Mouse (Mus musculus): Measurements from ENCODE around the gene Dusp27.

The Dusp27 gene

DNA sequence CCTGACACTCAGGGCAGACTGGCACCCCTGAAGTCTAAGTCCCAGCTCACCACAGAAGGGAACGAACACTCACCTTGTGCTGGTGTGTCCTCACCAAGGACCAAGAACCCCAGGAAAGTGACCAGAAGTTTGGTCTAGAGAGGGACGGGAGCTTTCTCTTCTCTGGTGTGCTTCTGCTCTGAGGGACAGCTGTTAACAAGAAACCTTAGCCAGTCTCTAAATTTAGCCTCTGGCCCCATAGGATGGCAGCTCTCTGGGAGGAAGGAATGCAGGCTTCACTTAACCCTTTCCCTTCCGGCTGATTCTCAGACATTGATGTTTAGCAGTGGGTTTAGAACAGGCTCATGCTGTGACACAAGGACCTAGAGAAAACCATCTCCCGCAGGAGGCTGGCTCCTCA lies at the start of gene Dusp27:
Gene Dusp27 (minus strand): TSS at position 204 of the 400 bp plus-strand sequence.
- in situ Hi-C loops (cut with MboI, MseI): no loop called here

DNA sequence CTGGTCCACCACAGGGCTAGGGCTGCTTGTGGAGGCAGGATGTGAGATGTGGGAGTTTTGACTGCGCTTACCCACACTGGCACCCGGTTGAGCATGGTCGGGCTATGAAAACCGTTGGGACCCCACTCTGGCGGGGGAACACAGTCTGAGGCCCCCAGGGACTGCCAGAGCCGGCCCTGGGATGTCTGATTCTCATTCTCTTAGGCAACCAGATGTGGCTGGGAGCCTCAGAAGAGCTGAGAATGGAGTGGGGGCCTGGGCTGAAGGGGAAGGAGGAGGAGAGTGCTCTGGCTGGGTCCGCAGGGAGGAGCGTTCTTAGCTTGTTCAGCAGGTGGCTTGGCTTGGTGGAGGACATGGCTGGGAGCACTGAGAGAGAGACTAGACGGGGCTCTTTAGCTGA lies 45.9 kb upstream of the Dusp27 start:
- in situ Hi-C loops (cut with MboI, MseI): no loop called here

DNA sequence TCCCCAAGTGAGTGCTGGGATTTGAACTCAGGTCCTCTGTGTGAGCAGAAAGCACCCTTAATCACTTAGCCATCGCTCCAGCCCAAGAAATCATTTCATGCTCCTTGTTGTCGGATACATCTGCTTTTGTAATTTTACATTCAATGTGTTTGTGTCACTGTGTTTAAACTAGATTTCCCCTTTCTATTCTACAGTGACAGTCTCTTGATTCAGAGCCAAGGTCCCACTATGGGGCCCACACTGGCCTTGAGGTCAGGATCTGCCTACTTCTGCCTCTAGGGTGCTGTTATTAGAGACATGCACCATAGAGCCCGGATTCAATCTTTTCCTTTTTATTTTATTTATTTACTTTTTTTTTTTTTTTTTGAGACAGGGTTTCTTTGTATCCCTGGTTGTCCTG lies 45.3 kb upstream of the Dusp27 start:
- in situ Hi-C loops (cut with MboI, MseI): no loop called here

DNA sequence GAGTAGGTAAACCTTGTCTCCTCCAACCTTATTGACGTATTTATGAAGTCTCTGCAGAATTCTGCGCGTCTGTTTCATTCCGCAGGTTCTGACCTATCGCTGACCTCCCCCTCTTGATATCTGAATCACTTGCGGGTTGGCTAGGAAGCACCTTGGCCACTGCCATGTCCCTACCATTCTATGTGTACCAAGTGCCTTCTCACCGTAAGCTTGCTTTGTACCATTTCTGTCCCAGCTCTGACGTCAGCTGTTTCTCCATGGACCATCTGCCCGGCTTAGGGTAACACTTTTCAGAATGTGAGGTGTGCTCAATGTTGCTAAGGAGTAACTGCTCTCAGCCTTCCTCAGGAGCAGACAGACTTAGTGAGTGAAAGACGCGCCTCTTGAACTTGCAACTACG lies 43.1 kb upstream of the Dusp27 start:
- in situ Hi-C loops (cut with MboI, MseI): no loop called here

DNA sequence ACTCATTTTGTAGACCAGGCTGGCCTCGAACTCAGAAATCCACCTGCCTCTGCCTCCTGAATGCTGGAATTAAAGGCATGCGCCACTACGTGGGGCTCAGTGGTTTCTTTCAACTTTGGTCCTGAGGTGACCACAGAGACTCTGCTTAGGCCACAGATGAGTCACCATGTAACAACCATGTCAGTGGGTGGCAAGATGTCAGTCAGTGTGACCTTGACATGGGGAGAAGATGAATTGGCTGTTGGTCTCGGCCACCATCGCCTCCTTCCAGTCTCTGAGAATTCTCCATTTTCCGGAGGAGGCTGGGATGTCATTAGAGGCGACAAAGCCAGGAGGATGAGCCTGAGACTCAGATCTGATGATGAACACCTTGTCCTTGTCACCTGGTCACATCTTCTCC lies 42.0 kb upstream of the Dusp27 start:
- in situ Hi-C loops (cut with MboI, MseI): loop anchor here (5.0 kb wide), 1 partner anchor 153 kb away; no protein-coding TSS in a partner anchor

DNA sequence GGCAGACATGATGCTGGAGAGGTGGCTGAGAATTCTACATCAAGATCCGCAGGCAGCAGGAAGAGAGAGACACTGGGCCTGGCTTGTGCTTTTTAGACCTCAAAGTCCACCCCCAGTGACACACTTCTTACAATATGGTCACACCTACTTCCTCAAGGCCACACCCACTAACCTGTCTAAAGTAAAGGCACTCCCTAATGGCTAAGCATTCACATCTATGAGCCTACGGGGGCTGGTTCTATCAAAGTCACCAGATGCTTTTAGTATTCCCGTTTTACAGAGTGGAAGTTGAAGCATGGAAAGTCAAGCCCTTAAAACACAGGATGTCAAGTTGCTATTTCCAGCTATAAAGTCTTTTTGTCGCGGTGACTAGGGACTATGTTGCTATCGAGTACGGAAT lies 40.3 kb upstream of the Dusp27 start:
- in situ Hi-C loops (cut with MboI, MseI): loop anchor here (5.0 kb wide), 1 partner anchor 154 kb away; no protein-coding TSS in a partner anchor

DNA sequence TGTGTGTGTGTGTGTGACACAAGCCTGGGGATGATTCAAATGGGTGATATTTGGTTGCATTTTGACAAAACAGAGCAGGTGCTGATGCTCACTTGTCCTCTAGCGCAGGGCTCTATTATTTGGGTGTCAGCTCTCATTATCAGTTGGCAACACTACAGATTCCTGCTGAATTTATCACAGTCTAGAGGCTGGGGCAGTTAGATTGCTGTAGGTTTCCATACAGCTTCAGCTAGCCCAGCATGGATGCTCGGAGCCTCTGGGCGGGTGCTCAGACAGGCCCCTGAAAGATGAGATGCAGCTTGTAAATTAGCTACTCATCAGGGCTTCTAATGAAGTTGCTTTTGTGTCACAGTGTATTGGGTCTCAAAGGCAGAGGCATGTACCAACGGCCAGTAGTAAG lies 39.7 kb upstream of the Dusp27 start:
- in situ Hi-C loops (cut with MboI, MseI): loop anchor here (5.0 kb wide), 1 partner anchor 155 kb away; no protein-coding TSS in a partner anchor

DNA sequence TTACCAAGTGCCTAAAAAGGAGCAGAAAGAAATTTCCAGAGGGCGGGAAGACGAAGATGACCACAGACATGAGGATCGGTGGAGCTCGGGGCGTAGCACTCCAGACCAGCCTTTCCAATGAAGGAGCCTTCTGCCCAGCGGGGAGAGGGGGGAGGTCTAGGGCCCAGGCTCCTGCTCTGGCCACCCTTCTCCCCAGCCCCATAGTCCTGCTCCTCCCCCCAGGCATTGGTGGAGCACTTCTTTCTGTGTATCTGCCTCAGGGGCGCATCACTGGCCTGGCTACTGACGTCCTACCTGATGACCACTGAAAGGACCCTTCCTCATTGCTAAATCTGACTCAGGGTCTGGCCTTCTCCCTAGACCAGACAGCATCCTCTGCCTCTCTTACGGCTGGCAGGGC lies 37.4 kb upstream of the Dusp27 start:
- in situ Hi-C loops (cut with MboI, MseI): loop anchor here (5.0 kb wide), 1 partner anchor 157 kb away; no protein-coding TSS in a partner anchor

DNA sequence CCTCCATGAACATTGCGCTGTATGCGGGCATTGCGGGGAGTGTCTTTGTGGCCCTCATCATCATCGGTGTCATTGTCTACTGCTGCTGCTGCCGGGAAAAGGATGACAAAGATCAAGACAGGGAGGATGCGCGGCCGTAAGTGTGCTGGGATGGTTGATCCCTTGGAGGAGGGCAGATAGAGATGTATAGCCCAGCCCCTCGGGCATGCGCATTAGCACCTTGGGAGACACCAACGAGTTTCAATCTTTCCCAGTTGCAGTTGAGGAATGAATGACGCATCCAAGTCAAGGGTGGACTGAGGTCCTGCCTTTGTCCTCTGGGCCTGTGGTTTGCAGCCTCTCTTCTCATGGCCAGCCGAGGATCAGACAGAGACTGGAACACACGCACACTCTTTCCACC lies 36.9 kb upstream of the Dusp27 start:
- in situ Hi-C loops (cut with MboI, MseI): no loop called here

DNA sequence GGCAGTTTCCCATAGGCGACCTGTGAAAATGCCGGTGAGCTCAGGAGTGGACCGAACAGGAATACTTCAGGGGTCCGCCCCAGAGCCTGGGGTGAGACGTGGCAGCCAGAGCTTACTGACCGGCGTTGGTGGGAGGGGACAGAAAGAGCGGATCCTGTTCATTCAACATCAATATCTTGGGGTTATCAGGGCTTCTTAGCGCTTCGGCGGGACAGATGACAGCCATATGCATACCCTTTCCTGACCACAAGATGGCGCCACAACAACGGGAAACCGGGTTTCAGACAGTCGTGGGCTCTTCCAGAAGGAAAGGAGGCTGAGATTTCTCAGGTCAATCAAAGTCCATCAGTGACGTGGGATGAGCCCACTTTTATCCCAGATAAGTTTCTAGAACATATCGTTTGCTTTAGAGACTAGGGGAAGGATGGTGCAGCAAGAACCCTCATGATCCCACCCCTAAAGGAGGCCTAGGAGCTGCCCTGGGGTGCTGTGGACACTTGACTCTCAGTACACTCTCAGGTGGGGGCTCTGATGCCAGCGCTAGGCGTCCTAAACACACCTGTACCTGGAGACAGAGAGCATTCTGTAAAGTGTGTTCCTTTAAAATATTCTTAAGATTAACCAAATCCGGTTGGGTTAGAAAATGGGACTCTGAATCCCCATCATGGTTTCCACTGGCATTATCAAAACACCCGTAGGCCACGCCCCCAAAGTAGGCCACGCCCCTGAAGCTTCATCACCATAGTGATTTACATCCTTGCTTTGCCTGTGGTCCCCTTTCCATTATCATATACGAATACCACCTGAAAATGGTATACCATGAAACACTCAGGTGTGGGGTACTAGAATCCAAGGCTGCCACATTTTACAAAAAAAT lies 33.1 kb upstream of the Dusp27 start:
- in situ Hi-C loops (cut with MboI, MseI): no loop called here

DNA sequence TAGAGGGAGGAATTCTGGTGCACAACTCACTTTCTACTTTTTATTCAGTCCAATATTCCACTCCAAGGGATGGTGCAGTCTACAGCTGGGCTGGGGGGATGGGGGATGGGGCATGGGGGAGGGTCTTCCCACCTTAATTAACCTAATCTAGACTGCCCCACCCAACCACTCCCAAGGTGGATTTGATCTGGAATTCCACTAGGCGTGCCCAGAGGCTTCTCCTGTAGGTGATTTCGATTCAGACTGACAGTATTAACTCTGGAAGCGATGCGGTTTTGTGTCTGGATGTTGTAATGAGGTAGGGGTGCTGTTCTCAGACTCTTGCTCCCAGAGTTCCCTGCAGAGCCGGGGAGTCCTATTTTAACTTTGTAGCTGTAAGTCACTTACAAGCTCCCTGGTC lies 32.4 kb upstream of the Dusp27 start:
- in situ Hi-C loops (cut with MboI, MseI): no loop called here

DNA sequence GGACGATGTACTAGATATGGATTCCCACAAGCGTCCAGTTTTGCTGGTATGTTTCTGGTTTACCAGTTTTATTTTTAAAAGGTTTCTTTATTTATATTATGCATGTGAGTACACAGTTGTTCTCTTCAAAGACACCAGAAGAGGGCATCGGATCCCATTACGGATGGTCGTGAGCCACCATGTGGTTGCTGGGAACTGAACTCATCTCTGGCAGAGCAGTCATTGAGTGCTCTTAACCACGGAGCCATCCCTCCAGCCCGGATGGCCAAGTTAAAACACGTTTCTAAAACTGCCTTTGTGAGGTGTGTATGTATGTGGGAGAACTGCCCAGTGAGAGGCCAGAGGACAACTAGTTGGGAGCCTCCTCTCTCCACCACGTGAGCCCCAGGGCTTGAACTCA lies 30.9 kb upstream of the Dusp27 start:
- in situ Hi-C loops (cut with MboI, MseI): loop anchor here (5.0 to 10.0 kb wide), 3 partner anchors 154 to 301 kb away; partner anchors contain the start of gene Pou2f1

DNA sequence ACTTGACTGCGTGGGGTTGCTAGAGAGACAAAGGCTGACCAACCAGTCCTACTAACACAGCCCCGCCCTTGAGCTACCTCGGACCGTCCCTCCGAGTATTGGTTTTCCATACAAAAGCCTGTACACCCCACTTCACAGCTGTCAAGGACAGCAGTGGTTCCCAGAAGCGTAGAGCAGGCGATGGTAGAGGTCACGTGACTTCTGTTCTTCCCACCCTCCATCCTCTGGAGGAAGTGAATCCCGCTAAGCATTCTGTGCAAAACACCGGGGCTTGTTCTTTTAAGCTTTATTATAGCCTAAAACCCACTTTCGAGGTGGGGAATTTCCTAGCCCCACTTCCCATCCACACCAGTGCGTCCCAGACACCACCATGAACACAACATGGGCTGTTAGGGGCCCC lies 30.0 kb upstream of the Dusp27 start:
- in situ Hi-C loops (cut with MboI, MseI): loop anchor here (5.0 to 10.0 kb wide), 3 partner anchors 153 to 300 kb away; partner anchors contain the start of gene Pou2f1

DNA sequence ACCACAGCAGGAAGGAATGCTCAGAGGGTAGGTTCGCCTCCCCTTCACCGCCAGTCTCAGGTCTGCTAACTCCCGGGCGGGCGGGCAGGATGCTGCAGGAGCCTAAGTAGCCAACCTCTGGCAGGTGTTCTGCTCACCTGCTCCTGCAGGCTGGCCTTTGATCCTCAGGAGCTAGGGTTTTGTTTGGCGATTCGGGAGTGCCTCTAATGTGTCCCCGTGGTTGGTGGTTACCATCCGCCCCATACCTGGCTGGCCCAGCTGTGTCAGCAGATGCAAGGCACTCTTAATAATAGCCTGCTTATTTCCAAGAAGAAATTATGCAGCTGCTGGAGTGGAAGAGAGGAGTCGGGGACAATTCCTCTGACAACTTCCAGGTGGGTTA lies 27.4 kb upstream of the Dusp27 start:
- in situ Hi-C loops (cut with MboI, MseI): loop anchor here (5.0 to 10.0 kb wide), 3 partner anchors 150 to 298 kb away; partner anchors contain the start of gene Pou2f1

DNA sequence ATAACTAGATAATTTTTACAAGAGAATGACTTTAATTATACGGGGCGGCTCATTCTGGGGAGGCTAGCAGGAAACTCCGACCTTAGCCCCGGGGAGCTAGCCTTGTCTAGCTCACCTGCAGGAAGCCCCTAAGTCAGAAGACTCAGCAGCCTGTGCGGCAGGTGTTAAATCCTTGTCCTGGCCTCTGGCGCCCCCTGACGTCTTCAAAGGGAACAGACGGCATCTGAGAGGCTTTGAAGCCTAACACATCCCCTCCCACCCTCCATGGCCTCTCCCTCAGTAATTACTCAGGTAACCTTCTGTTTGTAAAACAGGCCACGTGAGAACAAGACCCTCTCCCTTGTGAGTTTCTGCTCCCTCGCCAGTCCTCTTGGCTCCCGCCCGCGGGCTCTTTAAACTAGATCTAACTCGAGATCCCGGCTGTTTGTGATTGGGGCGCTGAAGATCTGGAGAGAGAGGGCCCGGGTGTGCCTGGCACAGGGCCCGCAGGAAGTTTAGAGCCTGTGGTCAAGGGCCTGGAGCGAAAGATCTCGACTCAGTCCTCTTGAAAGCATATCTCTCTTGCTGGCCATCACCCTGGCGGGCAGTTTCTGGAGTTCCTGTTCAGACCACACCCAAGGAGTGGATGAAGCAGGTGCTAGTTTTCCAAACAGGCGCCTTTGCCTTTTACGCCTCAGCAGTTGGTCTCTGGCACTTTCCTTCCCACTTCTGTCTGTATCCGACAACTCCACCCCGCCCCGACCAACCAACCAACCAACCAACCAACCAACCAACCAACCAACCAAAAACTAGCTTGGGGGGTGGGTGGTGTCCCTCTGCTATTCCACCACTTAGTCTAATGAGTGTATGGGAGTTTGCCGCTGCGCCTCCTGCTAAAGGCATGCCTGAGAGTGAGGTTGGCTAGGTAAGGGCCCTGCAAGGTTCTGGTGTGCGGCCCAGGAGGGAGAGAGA lies 26.7 kb upstream of the Dusp27 start:
- in situ Hi-C loops (cut with MboI, MseI): loop anchor here (5.0 to 10.0 kb wide), 4 partner anchors 150 to 377 kb away; partner anchors contain the start of gene Pou2f1

DNA sequence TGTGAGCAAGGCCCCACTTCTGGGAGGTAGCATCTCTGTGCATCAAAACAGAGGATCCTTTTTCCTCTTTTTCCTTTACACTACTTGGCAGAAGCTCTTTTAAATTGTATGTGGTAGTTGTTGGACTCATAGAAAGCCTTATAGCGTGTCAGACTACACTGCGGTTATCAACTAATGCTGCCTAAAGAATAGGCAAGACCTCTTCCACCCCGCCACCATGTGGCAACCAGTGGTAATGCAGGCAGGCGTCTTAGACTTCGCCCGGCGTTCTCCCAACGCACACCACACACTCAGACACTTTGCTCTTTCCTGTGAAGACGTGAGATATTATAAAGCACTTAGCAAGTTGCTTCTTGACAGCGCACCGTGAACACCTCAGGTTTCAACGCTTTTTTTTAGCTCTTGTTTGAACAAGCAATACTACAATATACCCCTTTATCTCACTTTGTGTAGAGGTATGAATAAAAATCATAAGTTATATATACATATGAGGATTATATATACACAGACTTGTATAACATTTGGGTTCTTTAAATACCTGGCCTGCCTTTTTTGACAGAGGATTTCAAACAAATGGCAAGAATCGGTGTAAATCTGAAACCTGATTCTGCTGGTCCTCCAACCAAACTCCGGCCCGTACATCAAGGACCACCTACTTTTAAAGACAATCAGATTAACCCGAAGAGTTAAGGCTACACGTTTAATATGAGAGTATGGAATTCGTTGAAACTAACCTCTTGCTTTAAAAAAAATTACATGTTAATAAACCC lies 25.8 kb upstream of the Dusp27 start:
- in situ Hi-C loops (cut with MboI, MseI): loop anchor here (5.0 to 10.0 kb wide), 2 partner anchors 149 to 376 kb away; partner anchors contain the start of gene Pou2f1

DNA sequence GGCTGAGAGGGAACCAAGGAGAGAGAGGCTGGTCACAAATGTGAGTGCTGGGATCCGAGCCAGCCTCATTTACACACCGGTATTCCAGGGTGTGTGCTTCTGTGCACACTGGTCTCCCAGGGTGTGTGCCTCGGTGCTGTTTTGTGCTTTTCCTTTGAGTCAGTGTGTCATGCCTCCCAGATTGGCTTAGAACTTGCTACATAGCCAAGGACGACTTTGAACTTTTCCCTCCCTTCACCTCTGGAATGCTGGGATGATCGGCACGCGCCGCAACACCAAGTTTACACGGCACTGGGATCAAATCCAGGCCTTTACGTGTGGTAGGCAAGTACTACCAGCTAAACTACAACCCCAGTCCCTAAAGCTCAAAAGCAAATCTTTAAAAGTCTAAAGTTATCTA lies 24.3 kb upstream of the Dusp27 start:
- in situ Hi-C loops (cut with MboI, MseI): loop anchor here (5.0 to 10.0 kb wide), 2 partner anchors 147 to 375 kb away; partner anchors contain the start of gene Pou2f1

DNA sequence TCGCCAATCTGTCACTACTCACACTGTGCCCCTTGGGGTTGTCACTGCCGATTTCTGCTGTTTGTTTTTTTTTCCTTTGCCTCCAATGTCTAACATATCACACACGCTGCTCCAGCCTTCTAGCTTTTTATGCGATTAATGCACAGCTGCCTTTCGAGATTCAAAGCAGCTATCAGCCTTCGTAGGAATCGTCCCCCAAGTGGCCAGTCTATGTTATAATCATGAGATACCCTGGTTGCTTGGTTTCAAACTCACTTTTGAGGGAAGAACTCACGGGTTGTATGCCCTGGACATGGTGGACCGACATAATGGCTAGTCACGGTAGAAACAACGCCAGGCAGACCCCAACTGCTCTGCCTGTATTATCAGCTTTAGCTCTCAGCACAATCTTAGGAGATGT lies 23.6 kb upstream of the Dusp27 start:
- in situ Hi-C loops (cut with MboI, MseI): loop anchor here (5.0 to 10.0 kb wide), 2 partner anchors 147 to 374 kb away; partner anchors contain the start of gene Pou2f1

DNA sequence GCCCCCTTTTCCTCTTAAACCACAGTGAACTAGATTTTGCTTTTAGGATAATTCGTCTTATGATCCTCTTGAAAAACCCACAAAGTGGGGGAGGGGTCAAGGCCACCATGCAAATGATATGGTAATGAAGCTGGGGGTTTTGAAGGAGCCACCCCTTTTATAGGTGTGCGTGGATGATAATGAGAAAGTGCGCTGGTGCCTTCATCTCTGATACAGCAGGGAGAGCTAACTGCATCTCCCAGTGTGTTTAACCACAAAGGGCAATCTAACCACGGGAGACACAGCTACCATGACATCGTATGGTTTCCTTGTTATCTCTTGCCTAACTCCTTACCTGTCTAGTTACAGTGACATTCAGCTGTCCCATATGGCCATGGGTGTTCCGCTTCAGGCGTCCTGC lies 22.3 kb upstream of the Dusp27 start:
- in situ Hi-C loops (cut with MboI, MseI): loop anchor here (5.0 to 10.0 kb wide), 2 partner anchors 145 to 373 kb away; partner anchors contain the start of gene Pou2f1

DNA sequence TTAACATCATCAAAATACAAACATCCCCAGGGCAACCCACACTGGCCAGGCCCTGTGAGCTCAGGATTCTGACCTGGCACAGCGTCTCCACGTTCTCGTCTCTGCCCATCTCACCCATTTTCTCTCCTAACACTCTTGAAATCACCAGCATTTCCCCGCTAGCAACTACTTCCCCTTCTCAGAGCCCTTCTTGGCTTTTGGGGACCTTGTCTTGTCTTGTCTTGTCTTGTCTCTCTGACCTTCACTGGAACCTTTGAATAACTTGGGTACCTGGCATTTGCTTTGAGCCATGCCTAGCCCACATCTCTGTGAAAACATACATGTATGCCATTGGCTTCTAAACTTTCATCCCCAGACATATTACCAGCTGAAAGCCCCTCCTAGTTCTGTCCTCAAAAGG lies 21.7 kb upstream of the Dusp27 start:
- in situ Hi-C loops (cut with MboI, MseI): no loop called here

DNA sequence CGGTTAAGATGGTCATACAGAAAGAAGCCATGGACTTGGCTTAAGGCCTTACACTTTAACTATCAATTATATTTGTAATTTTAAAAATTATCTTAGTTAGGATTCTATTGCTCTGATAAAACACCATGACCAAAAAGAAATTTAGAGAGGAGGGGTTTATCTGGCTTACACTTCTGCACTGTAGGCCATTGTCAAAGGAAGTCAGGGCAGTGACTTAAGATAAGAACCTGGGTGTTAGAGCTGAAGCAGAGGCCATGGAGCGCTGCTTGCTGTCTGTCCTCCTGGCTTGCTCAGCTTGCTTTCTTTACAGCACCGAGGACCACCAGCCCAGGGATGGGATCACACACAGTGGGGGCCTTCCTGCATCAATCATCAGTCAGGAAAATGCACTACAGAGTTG lies 19.9 kb upstream of the Dusp27 start:
- in situ Hi-C loops (cut with MboI, MseI): no loop called here
